Mouse (Mus musculus): Measurements from ENCODE around the gene Cfap157. TPM values are rescaled to one million over a fixed set of nuclear protein-coding genes. Genes with fewer than 3 reads are reported as not detected.

Gene Cfap157
- polyA plus RNA-seq, 1 experiment from 2014 or later = 0.44 TPM

DNA sequence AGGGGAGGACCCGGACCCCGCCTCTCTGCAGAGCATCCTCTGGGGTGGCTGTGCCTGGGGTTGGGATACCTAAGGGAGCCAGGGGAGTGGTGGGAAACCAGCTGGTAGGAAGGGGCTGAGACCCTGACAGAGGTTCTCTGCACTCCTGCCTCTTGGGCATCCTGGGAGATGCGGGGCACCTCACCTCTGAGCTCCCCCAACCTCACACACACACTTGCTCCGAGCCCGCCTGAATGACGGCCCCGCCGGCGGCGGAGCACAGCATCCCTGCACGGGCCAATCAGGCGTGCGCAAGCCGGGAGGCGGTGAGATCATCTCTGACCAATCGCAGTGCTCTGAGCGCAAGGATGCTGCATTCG lies 42.1 kb downstream of the Cfap157 start:
- no peaks in the 10 kb centered on the region for H3K9me3 ChIP-seq (replicated peaks)
- H3K27ac ChIP-seq = no peak overlapping the region
- H3K4me2 ChIP-seq = 0 out of 2 replicates have a peak overlapping the region, but pooled peaks have one; percentile 69
- ATAC-seq = no peak
- H3K36me3 ChIP-seq = peaks cover 17% of the 10 kb centered on the region
- peaks cover 36% of the 10 kb centered on the region for H3K27me3 ChIP-seq (replicated peaks)
- peaks cover 11% of the 10 kb centered on the region for H3K4me1 ChIP-seq
- no peak overlapping the region for H3K4me3 ChIP-seq
- H3K9ac ChIP-seq = no peak overlapping the region
- 68% methylated on average over 18 of the region's 18 CpGs for WGBS (ENCODE audit: insufficient replicate concordance)

DNA sequence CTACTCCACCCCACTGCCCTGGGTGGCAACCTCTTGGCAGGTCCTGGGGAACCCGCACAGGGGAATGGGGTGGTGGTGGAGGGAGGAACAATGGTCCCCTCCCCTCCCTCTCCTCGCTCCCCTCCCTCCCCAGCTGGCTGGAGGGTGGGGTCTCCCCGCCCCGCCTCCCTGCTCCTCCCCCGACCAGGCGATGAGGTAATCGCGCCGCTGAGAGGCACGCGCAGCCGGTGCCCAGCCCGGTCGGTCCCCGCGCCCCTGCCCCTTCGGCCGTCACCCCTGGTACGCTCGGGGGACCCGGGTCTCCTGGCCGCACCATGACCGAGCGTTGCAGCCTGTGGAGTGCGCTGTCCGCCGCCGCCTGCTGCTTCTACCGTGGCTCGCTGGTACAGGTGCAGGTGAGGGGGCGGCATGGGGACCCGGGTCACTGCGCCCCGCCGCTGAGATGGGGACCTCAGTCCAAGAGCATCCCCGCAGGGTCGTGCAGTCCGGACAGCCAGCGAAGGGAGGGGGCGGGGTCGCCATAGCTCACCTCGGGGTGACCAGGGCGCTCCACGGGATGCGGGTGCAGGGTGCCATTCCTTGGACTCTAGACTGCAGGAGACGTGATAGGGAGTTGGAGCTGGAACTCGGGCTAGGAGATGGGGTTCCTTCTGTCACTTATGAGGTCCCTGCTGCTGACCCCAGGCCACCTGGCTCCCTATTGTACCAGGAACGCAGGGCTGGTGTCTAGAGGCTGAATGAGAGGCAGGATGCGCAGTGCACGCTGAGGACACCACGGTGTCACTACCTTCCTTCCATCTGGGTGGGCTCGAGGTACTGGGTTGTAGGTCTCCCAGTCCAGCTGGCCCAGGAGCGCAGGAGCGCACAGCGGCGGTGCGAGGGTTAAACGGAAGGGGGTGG lies 42.7 kb downstream of the Cfap157 start:
- 20% methylated on average over 55 of the region's 58 CpGs for WGBS (ENCODE audit: insufficient replicate concordance)
- peaks cover 15% of the 10 kb centered on the region for H3K4me1 ChIP-seq
- peak overlapping the region; percentile 69 for H3K4me2 ChIP-seq
- no peaks in the 10 kb centered on the region for H3K9me3 ChIP-seq (replicated peaks)
- H3K4me3 ChIP-seq = peak overlapping the region; percentile 39
- 0 out of 2 replicates have a peak, but pooled peaks have one; percentile 13 for ATAC-seq
- peaks cover 14% of the 10 kb centered on the region for H3K36me3 ChIP-seq
- peaks cover 36% of the 10 kb centered on the region for H3K27me3 ChIP-seq (replicated peaks)
- no peak overlapping the region for H3K27ac ChIP-seq
- H3K9ac ChIP-seq = no peak overlapping the region; the same call in 1 of the 2 replicates

DNA sequence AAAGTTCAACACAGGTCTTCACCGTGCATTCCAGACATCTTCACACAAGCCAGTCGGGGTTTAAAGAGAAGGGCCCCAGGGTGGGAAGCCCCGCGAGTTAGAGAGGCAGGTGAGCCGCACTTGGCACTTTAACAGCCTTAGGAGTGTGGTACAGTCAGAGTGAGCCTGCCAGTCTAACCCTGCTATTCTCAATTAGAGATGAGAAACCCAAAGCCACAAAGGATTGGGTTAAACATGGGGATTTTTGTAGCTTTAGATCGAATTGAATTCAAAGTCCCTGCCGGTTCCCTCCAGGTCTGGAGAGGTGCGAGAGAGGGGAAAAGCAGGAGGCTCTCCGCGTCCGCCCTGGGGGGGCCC lies 43.3 kb downstream of the Cfap157 start, which contains the start of gene 6330409D20Rik:
6330409D20Rik (minus strand) TSS at position 101 of the 357 bp plus-strand sequence.
- no peak within 1 kb of the TSS for H3K27ac ChIP-seq
- no peak within 1 kb of the TSS; the same call in 1 of the 2 replicates for H3K9ac ChIP-seq
- no peak for ATAC-seq
- peaks cover 8% of the 10 kb centered on the region for H3K36me3 ChIP-seq
- 28% methylated on average over 11 of the region's 11 CpGs for WGBS (ENCODE audit: insufficient replicate concordance)
- peak within 1 kb of the TSS; percentile 69 for H3K4me2 ChIP-seq
- peaks cover 22% of the 10 kb centered on the region for H3K4me1 ChIP-seq
- no peaks in the 10 kb centered on the region for H3K9me3 ChIP-seq (replicated peaks)
- peak within 1 kb of the TSS; percentile 39 for H3K4me3 ChIP-seq
- peaks cover 36% of the 10 kb centered on the region for H3K27me3 ChIP-seq (replicated peaks)

DNA sequence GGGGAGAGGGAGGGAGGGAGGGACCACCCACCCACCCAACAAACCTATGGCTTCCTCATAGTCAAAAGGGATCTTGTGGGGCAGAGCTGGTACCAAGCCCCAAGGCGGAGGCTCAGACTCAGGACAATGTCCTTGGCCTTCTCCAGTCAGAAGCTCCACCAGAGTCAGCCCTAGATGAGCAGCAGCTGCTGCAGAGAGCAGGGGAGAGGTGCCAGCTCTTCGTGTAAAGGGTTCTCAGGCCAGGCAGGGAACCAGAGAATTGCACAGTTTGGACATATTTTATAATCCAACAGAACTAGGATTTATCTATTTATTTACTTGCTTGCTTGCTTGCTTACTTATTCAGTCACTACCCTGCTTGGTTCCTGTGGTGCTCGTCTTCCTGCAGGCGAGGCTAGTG lies 44.9 kb downstream of the Cfap157 start:
- Histone ChIP-seq H3K4me3 (no peak overlapping the region), H3K36me3 (no peaks in the 10 kb centered on the region), H3K27me3 (replicated peaks) (peaks cover 33% of the 10 kb centered on the region), H3K4me1 (peaks cover 37% of the 10 kb centered on the region), H3K9me3 (replicated peaks) (no peaks in the 10 kb centered on the region), H3K9ac (no peak overlapping the region), H3K4me2 (no peak overlapping the region), H3K27ac (no peak overlapping the region)
- 66% methylated on average over 4 of the region's 4 CpGs for WGBS (ENCODE audit: insufficient replicate concordance)
- no peak for ATAC-seq

DNA sequence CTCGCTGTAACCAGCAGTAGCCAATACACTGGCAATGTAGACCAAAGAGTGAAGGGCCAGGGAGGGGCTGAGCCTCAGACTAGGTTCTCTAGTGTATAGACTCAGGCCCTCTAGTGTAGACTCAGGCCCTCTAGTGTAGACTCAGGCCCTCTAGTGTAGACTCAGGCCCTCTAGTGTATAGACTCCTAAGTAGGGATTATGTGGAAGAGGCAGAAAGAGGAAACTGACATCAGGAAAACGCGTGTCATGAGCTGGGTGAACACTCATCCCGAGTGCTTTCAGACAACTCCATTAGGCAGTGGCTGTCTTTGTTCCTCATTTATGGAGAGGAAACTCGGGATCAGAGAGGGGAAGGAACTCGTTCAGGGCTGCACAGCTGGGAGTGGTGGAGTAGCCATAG lies 47.2 kb downstream of the Cfap157 start:
- Histone ChIP-seq H3K9ac (no peak overlapping the region), H3K9me3 (replicated peaks) (no peaks in the 10 kb centered on the region), H3K4me2 (no peak overlapping the region), H3K27ac (no peak overlapping the region), H3K4me3 (no peak overlapping the region), H3K27me3 (replicated peaks) (peaks cover 19% of the 10 kb centered on the region), H3K4me1 (peaks cover 37% of the 10 kb centered on the region), H3K36me3 (no peaks in the 10 kb centered on the region)
- 45% methylated on average over 6 of the region's 6 CpGs for WGBS (ENCODE audit: insufficient replicate concordance)
- ATAC-seq = no peak

DNA sequence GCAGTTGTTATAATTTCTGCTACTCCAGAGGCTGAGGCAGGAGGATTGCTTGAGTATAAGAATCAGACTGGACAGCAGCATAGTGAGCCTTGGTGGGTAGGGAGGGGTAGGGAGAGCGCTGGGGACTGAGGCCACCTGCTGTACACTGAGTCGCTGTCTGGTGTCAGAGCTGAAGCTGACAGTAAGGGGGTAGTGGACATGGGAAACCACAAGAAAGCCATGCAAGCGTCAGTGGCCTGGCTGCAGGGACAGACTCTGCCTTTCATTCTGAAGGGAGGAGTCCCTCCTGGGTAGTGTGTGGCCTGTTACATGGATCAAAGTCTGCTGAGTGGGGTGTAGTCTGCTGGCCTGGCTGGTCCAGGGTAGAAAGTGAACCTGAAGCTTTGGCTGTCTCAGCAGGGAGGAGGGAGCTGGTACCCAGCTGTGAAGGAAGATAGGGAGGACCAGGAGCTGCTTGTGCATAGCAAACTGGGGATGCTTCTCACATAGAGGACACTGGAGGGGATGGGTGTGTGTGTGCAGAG lies 47.9 kb downstream of the Cfap157 start:
- ATAC-seq = no peak
- Histone ChIP-seq H3K27me3 (replicated peaks) (peaks cover 13% of the 10 kb centered on the region), H3K4me1 (peaks cover 33% of the 10 kb centered on the region), H3K4me2 (no peak overlapping the region), H3K36me3 (no peaks in the 10 kb centered on the region), H3K9ac (no peak overlapping the region), H3K9me3 (replicated peaks) (no peaks in the 10 kb centered on the region), H3K27ac (no peak overlapping the region), H3K4me3 (no peak overlapping the region)
- WGBS (ENCODE audit: insufficient replicate concordance) = 30% methylated on average over 3 of the region's 3 CpGs

DNA sequence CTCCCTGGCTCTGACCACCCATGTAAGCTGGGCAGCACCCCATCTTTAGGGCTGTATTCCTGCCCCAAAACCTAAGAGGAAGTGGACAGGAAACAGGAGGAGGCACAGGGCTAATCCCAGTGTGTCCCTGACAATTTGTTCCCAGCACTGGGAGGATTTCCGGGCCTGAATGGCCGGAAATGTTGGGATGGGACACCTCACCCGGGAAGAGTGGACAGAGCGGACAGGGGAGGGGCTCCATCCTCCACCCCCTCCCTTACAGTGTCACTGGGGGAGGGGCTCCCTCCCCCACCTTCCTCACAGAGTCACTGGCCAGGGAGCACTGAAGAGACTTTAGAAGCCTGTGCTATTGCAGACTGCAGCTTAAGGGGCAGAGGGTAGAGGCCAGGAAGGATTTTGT lies 49.3 kb downstream of the Cfap157 start:
- Histone ChIP-seq H3K4me2 (no peak overlapping the region), H3K4me1 (peaks cover 36% of the 10 kb centered on the region), H3K36me3 (no peaks in the 10 kb centered on the region), H3K9ac (no peak overlapping the region; the same call in 1 of the 2 replicates), H3K27me3 (replicated peaks) (no peaks in the 10 kb centered on the region), H3K27ac (peak overlapping the region; percentile 34; the same call in 1 of the 2 replicates), H3K9me3 (replicated peaks) (no peaks in the 10 kb centered on the region), H3K4me3 (no peak overlapping the region)
- peak; percentile 44 for ATAC-seq
- 31% methylated on average over 4 of the region's 4 CpGs for WGBS (ENCODE audit: insufficient replicate concordance)

DNA sequence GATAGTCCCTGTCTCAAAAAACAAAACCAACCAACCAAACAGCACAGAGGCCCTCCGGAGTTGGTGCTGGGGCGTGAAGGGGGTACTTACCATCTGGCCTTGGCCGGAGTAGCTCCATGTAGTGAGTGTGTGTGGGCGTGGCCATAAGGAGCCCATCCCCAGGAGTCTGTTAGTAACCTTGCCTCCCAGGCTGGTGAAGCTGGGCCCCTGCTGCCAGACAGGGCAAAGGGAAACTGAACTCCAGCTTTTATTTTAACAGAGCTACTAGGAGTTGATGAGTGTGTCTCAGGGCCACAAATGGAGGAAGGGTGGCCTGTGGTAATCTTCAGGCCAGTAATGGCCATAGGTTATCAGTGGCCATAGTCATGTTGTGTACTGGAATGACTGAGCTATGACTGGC lies 49.7 kb downstream of the Cfap157 start:
- Histone ChIP-seq H3K9ac (no peak overlapping the region), H3K36me3 (no peaks in the 10 kb centered on the region), H3K4me3 (no peak overlapping the region), H3K27ac (peak overlapping the region; percentile 34; the same call in 1 of the 2 replicates), H3K27me3 (replicated peaks) (no peaks in the 10 kb centered on the region), H3K4me1 (peaks cover 36% of the 10 kb centered on the region), H3K4me2 (no peak overlapping the region), H3K9me3 (replicated peaks) (no peaks in the 10 kb centered on the region)
- 41% methylated on average over 4 of the region's 4 CpGs for WGBS (ENCODE audit: insufficient replicate concordance)
- ATAC-seq = no peak; the same call in 1 of the 2 replicates

DNA sequence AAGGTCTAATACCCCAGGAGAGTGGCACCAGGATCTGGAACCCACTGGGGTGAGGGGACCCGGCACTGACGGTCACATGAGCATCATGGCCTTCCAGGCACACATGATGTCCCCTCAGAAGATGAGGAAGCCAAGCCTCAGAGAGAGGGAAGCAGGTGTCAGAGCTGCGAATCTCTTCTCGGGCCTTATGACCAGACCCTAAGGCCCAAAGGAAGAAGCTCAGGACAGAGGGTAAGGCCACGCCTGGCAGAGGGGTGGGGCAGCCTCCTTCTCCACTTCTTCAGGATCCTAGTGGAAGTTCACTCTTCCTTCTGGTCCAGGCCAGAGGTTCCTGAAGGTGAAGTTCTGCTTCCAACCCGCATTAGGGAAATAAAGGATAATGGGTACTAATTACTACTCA lies 51.5 kb downstream of the Cfap157 start:
- no peaks in the 10 kb centered on the region for H3K27me3 ChIP-seq (replicated peaks)
- no peak overlapping the region for H3K9ac ChIP-seq
- H3K9me3 ChIP-seq (replicated peaks) = no peaks in the 10 kb centered on the region
- 58% methylated on average over 6 of the region's 6 CpGs for WGBS (ENCODE audit: insufficient replicate concordance)
- peaks cover 37% of the 10 kb centered on the region for H3K4me1 ChIP-seq
- H3K27ac ChIP-seq = no peak overlapping the region
- no peak for ATAC-seq
- H3K4me3 ChIP-seq = no peak overlapping the region
- H3K4me2 ChIP-seq = no peak overlapping the region
- H3K36me3 ChIP-seq = no peaks in the 10 kb centered on the region

DNA sequence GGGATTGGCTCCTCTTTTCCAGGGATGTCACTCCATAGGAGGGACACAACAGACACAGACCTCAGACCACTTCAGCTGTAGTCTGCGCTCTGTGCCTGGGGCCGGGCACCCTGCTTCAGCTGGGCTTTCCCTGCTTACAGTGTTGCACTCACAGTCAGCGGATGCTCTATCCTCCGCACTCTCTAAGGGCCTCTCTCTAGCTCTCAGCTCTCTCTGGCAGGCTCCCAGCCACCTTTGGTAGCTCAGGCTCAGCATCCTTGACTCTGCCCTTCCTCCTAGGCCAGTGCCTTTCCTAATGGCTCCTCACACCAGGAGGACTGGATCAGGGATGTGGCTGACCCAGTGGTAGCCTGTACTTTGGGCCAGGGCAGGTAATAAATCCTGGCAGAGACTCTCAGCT lies 52.3 kb downstream of the Cfap157 start:
- H3K27me3 ChIP-seq (replicated peaks) = no peaks in the 10 kb centered on the region
- peak overlapping the region; percentile 22; the same call in 1 of the 2 replicates for H3K27ac ChIP-seq
- H3K9ac ChIP-seq = no peak overlapping the region
- no peak overlapping the region for H3K4me2 ChIP-seq
- 75% methylated on average over 4 of the region's 4 CpGs for WGBS (ENCODE audit: insufficient replicate concordance)
- no peaks in the 10 kb centered on the region for H3K36me3 ChIP-seq
- H3K4me1 ChIP-seq = peaks cover 44% of the 10 kb centered on the region
- no peak for ATAC-seq
- H3K4me3 ChIP-seq = no peak overlapping the region
- H3K9me3 ChIP-seq (replicated peaks) = no peaks in the 10 kb centered on the region

DNA sequence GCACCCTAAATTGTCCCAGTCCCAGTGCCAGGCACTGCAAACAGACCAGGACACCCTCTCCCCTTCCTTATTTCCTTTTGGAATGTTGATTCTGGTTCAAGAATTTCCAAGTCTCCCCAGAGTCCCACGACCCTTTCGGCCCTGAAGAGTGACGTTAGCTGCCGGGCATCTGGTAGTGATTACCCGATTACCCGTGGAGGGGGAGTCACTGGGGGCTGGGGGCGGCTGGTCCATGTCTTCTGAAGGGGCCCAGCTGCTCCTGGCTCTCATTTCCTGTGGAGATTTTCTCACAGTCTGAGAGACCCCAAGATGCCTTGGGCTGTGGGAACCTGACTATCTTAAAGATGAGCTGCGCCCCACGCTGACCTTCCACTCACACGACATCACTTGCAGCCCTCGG lies 53.4 kb downstream of the Cfap157 start:
- no peaks in the 10 kb centered on the region for H3K27me3 ChIP-seq (replicated peaks)
- no peaks in the 10 kb centered on the region for H3K36me3 ChIP-seq
- no peak for ATAC-seq
- no peak overlapping the region for H3K4me3 ChIP-seq
- H3K27ac ChIP-seq = 0 out of 2 replicates have a peak overlapping the region, but pooled peaks have one; percentile 51
- H3K4me1 ChIP-seq = peaks cover 34% of the 10 kb centered on the region
- no peaks in the 10 kb centered on the region for H3K9me3 ChIP-seq (replicated peaks)
- 51% methylated on average over 11 of the region's 11 CpGs for WGBS (ENCODE audit: insufficient replicate concordance)
- H3K9ac ChIP-seq = no peak overlapping the region
- no peak overlapping the region; the same call in 1 of the 2 replicates for H3K4me2 ChIP-seq

DNA sequence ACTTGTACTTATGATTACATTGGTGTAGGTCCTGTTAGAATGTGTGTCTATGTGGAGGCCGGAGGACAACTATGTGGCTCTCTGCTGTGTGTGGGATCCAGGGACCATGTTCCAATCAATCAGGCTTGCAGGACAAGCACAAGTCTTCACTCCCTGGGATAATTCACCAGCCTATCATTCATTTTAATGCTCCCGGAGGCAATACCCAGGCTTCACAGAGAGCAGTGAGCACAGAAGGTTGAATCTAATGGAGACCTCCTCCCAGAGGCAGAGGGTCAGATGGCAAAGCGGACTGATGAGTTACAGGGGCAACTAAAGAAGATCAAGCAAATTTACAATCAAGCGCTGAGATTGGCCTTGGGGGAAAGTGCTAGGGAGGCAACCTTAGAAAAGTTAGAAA lies 54.7 kb downstream of the Cfap157 start:
- H3K4me1 ChIP-seq = peaks cover 21% of the 10 kb centered on the region
- H3K36me3 ChIP-seq = peaks cover 10% of the 10 kb centered on the region; the same call in 1 of the 2 replicates
- H3K9ac ChIP-seq = no peak overlapping the region
- WGBS (ENCODE audit: insufficient replicate concordance) = 68% methylated on average over 4 of the region's 4 CpGs
- no peaks in the 10 kb centered on the region for H3K9me3 ChIP-seq (replicated peaks)
- no peak for ATAC-seq
- no peaks in the 10 kb centered on the region for H3K27me3 ChIP-seq (replicated peaks)
- 0 out of 2 replicates have a peak overlapping the region, but pooled peaks have one; percentile 5 for H3K27ac ChIP-seq
- H3K4me2 ChIP-seq = no peak overlapping the region; the same call in 1 of the 2 replicates
- H3K4me3 ChIP-seq = no peak overlapping the region
